In genomic region chr5:137510014-137510501, GRCm38 (mm10) we compare ENCODE assay signal across 8 mouse cellular contexts. TPM values are rescaled to one million over a fixed set of nuclear protein-coding genes. Genes with fewer than 3 reads are reported as not detected.
A peak's percentile ranks its signal among the peaks of the same experiment; 100 is the strongest.
DNase-seq lines count a peak whose midpoint lies in the region; ATAC-seq and TF ChIP-seq lines count a peak whose summit lies in the region.

No protein-coding gene starts in this region.

- peak overlapping the region; percentile 70; the same call in 1 of the 2 replicates for H3K27ac ChIP-seq in cortical plate, adult 2 months (ENCODE audit: insufficient read depth, low read length)

- peak; percentile 81 for DNase-seq in ZHBTc4 (ENCODE audit: low read depth, low spot score)
- peak; percentile 83 for DNase-seq in gastrocnemius, postnatal 14 days
- peak; percentile 78 for DNase-seq in induced T-regulatory cell, adult 2 months (ENCODE audit: low read depth)
- DNase-seq in left cerebral cortex, postnatal 36 days (ENCODE audit: low spot score in 2 of 2): peak; percentile 86 to 87
- peak; percentile 86 for DNase-seq in right cerebral cortex, postnatal 25 days
- DNase-seq in urinary bladder, postnatal 4 days (ENCODE audit: low spot score in 2 of 2): peak; percentile 80

- no peak for TF ChIP-seq POLR2A in cortical plate, adult 2 months (IDR thresholded peaks at IDR 0.05; ENCODE audit: extremely low read depth, insufficient read depth, low read length)

- intact Hi-C loops in gastrocnemius, postnatal 14 days (cut with DNase I; ENCODE audit: low total_unique reads): loop anchor here (10.0 kb wide), 1 partner anchor 75 kb away; no protein-coding TSS in a partner anchor
- intact Hi-C loops in left cerebral cortex, postnatal 36 days (cut with DNase I): loop anchor here (2.0 kb wide), 1 partner anchor 21 kb away; no protein-coding TSS in a partner anchor

- H3K4me1 ChIP-seq in cortical plate, adult 2 months (ENCODE audit: control insufficient read depth, insufficient read depth, low read length): peaks cover 6% of the 10 kb centered on the region

- H3K4me3 ChIP-seq in cortical plate, adult 2 months (ENCODE audit: insufficient read depth, low read length): peak overlapping the region; percentile 70

- peak; percentile 46; the same call in 1 of the 2 replicates for ATAC-seq in megakaryocyte-erythroid progenitor cell, adult 5-6 weeks (replicated peaks; ENCODE audit: low FRiP score, low TSS enrichment, poor library complexity, severe bottlenecking)

- TF ChIP-seq CTCF in cortical plate, adult 2 months (IDR thresholded peaks at IDR 0.05; ENCODE audit: extremely low read depth, insufficient read depth, low read length): no peak

RNA-seq across cellular contexts. Expression of gene Pop7, which starts 7.7 kb away (rescaled TPM):
- polyA plus RNA-seq in cortical plate, adult 2 months (2012; rRNA removed): 46.4 and 48.5 TPM in 2 replicates
- total RNA-seq in gastrocnemius, postnatal 14 days (2021): 10 to 100 TPM; 15.9 to 16.1 TPM
- total RNA-seq in left cerebral cortex, postnatal 36 days (2021): 10 to 100 TPM; 33.6 to 36.1 TPM
- total RNA-seq in megakaryocyte-erythroid progenitor cell, adult 5-6 weeks (2014; fragmentation: Nextera tagmentation): 51.2 and 51.5 TPM in 2 replicates
- total RNA-seq in megakaryocyte-erythroid progenitor cell, adult 5-6 weeks (2017): 26.6 and 34.2 TPM in 2 replicates

RNA-seq across cellular contexts. Expression of gene Gigyf1, which starts 8.3 kb away (rescaled TPM):
- polyA plus RNA-seq in cortical plate, adult 2 months (2012; rRNA removed): 41.0 and 50.2 TPM in 2 replicates
- 10 to 100 TPM; 13.4 to 18.5 TPM for total RNA-seq in gastrocnemius, postnatal 14 days (2021)
- 10 to 100 TPM; 43.8 to 63.2 TPM for total RNA-seq in left cerebral cortex, postnatal 36 days (2021)
- 19.8 and 39.2 TPM in 2 replicates for total RNA-seq in megakaryocyte-erythroid progenitor cell, adult 5-6 weeks (2014; fragmentation: Nextera tagmentation)
- 7.9 and 10.8 TPM in 2 replicates for total RNA-seq in megakaryocyte-erythroid progenitor cell, adult 5-6 weeks (2017)

RNA-seq across cellular contexts. Expression of gene Epo, which starts 23.0 kb away (rescaled TPM):
- polyA plus RNA-seq in cortical plate, adult 2 months (2012; rRNA removed): not detected in 2 replicates
- not detected for total RNA-seq in gastrocnemius, postnatal 14 days (2021)
- not detected for total RNA-seq in left cerebral cortex, postnatal 36 days (2021)
- not detected in 2 replicates for total RNA-seq in megakaryocyte-erythroid progenitor cell, adult 5-6 weeks (2014; fragmentation: Nextera tagmentation)
- total RNA-seq in megakaryocyte-erythroid progenitor cell, adult 5-6 weeks (2017): not detected in 2 replicates

RNA-seq across cellular contexts. Expression of gene Gnb2, which starts 23.3 kb away (rescaled TPM):
- polyA plus RNA-seq in cortical plate, adult 2 months (2012; rRNA removed): 653 and 687 TPM in 2 replicates
- 100 to 1,000 TPM; 194 to 231 TPM for total RNA-seq in gastrocnemius, postnatal 14 days (2021)
- 100 to 1,000 TPM; 582 to 667 TPM for total RNA-seq in left cerebral cortex, postnatal 36 days (2021)
- 367 and 396 TPM in 2 replicates for total RNA-seq in megakaryocyte-erythroid progenitor cell, adult 5-6 weeks (2014; fragmentation: Nextera tagmentation)
- 155 and 173 TPM in 2 replicates for total RNA-seq in megakaryocyte-erythroid progenitor cell, adult 5-6 weeks (2017)

RNA-seq across cellular contexts. Expression of gene Zan, which starts 33.2 kb away (rescaled TPM):
- polyA plus RNA-seq in cortical plate, adult 2 months (2012; rRNA removed): 0.15 and 0.21 TPM in 2 replicates
- total RNA-seq in gastrocnemius, postnatal 14 days (2021): under 1 TPM; 0.02 TPM
- total RNA-seq in left cerebral cortex, postnatal 36 days (2021): under 1 TPM; 0.37 to 0.39 TPM
- total RNA-seq in megakaryocyte-erythroid progenitor cell, adult 5-6 weeks (2014; fragmentation: Nextera tagmentation): 0.02 and 0.92 TPM in 2 replicates
- total RNA-seq in megakaryocyte-erythroid progenitor cell, adult 5-6 weeks (2017): 0.05 and 0.11 TPM in 2 replicates

Comparison
In these comparisons a context has a peak if more than half of its experiments do, and no peak if none do; other contexts are left out.
1. Peak in every context shown above with its lines: DNase-seq, ATAC-seq, H3K4me3 ChIP-seq and H3K27ac ChIP-seq.